Mouse (Mus musculus) neutrophil, adult 5-6 weeks (primary cell): ENCODE measurements around the gene Foxp1. TPM values are rescaled to one million over a fixed set of nuclear protein-coding genes. Genes with fewer than 3 reads are reported as not detected.

Experiments used
- ATAC-seq: fragments of 151-379, 151-347 bp; 2 replicates; pipeline ENCODE4 v1.8.0; 2017; ENCODE audit warnings: mild to moderate bottlenecking, moderate TSS enrichment; ENCODE audit not compliant: insufficient number of reproducible peaks, poor library complexity, low FRiP score, severe bottlenecking; ENCODE audit errors: extremely low read depth
- total RNA-seq: library from RNA; stranded (forward); fragments of 200-1000 nt; gene quantifications from 2 replicates; pipeline ENCODE4 v1.2.3, GENCODE M21; 2017

Gene Foxp1
- total RNA-seq, 1 experiment from 2014 or later = 448 TPM

GRCm38 (mm10) chr6:99188366-99189216, 333.9 kb downstream of the Foxp1 start:
- peak; percentile 7; the same call in 1 of the 2 replicates for ATAC-seq

- no peak for ATAC-seq
Observed at GRCm38 (mm10) chr6:99187914-99188313, 334.6 kb downstream of the Foxp1 start.

- ATAC-seq = no peak
Observed at GRCm38 (mm10) chr6:99187415-99187814, 335.1 kb downstream of the Foxp1 start.

GRCm38 (mm10) chr6:99186569-99186968, 336.0 kb downstream of the Foxp1 start:
- ATAC-seq = no peak

GRCm38 (mm10) chr6:99185797-99186196, 336.7 kb downstream of the Foxp1 start:
- no peak for ATAC-seq

GRCm38 (mm10) chr6:99184051-99184450, 338.5 kb downstream of the Foxp1 start:
- ATAC-seq = no peak

GRCm38 (mm10) chr6:99182777-99183176, 339.7 kb downstream of the Foxp1 start:
- ATAC-seq = no peak

GRCm38 (mm10) chr6:99176216-99176615, 346.3 kb downstream of the Foxp1 start:
- no peak for ATAC-seq

GRCm38 (mm10) chr6:99175377-99175776, 347.1 kb downstream of the Foxp1 start:
- ATAC-seq = peak; percentile 33; the same call in 1 of the 2 replicates

GRCm38 (mm10) chr6:99173902-99174210, 348.7 kb downstream of the Foxp1 start:
- ATAC-seq = no peak

GRCm38 (mm10) chr6:99173066-99173901, 349.2 kb downstream of the Foxp1 start:
- ATAC-seq = no peak

GRCm38 (mm10) chr6:99172589-99172986, 349.9 kb downstream of the Foxp1 start:
- no peak for ATAC-seq

- no peak for ATAC-seq
Observed at GRCm38 (mm10) chr6:99171901-99172588, 350.5 kb downstream of the Foxp1 start.

GRCm38 (mm10) chr6:99171281-99171825, 351.2 kb downstream of the Foxp1 start:
- ATAC-seq = no peak

GRCm38 (mm10) chr6:99168727-99169126, 353.8 kb downstream of the Foxp1 start:
- ATAC-seq = no peak

GRCm38 (mm10) chr6:99167001-99167400, 355.5 kb downstream of the Foxp1 start:
- ATAC-seq = no peak

- ATAC-seq = 0 out of 2 replicates have a peak, but pooled peaks have one; percentile 3
Observed at GRCm38 (mm10) chr6:99166169-99166568, 356.4 kb downstream of the Foxp1 start.

- ATAC-seq = no peak
Observed at GRCm38 (mm10) chr6:99164760-99165159, 357.8 kb downstream of the Foxp1 start.

GRCm38 (mm10) chr6:99162716-99163115, 359.8 kb downstream of the Foxp1 start:
- ATAC-seq = no peak
